Mouse (Mus musculus) adipocyte (in vitro differentiated cells): Measurements from ENCODE around the gene Naa30.
A peak's percentile ranks its signal among the peaks of the same experiment; 100 is the strongest.

ENCODE experiments used
- DNase-seq: peaks from one replicate; pipeline ENCODE4 v3.0.0-alpha.2; 2016; ENCODE audit warnings: low spot score

Naa30 gene

GRCm38 (mm10) chr14:49226471-49226870 is 54.4 kb downstream of the Naa30 start:
- DNase-seq = no peak

GRCm38 (mm10) chr14:49226986-49227385 is 55.0 kb downstream of the Naa30 start:
- no peak for DNase-seq

DNA sequence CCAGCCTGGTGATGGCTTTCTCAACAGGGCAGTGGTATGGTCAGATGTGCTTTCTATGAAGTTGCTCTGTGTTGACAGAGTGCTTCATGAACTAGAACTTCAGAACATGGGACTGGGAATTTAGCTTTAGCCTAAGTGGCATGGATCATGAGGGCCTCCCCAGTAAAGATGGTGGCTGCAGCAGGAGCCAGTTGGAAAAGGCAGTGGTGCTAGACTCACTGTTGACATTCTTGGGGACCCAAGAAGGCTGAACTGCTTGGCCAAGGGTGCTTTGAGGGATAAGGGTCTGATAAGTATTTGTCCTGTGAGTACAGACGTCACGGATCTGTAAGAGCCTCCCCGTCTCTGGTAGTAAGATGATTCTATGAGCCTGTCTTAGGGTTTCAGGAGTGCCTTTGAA is 59.8 kb downstream of the Naa30 start:
- no peak for DNase-seq

DNA sequence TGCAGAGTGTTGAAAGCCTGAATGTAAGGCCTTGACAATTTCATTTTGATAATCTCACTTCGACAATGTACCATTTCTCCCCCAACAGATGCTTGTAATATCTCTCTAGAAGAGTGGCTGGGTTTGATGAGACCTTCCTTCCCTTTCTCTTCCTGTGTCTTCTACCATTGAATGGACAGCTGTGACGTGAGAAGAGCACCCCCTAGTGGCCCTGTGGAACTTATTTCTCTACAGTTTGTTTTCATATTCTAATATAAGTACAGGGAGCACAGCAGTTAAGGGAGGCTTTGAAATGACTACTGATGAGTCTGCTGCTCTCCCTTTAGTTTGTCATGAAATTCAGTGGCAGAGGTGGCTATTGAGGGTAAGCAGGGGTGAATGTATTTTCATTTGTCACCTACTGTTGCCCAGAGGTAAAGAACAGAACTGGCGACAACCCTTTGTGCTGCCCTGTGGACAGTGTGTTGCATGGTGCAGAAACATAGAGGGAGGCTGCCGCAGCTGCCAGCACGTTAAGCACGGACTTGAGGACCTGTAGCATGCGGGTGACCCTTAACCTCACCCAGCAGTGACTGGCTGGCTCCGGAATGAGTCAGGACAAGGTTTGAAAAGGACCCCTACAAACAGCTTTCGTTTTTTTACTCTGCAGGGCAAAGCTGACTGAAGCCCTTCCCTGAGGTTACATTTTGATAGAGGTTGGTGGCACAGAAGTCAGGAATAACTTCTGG is 62.9 kb downstream of the Naa30 start:
- peak; percentile 72 for DNase-seq

DNA sequence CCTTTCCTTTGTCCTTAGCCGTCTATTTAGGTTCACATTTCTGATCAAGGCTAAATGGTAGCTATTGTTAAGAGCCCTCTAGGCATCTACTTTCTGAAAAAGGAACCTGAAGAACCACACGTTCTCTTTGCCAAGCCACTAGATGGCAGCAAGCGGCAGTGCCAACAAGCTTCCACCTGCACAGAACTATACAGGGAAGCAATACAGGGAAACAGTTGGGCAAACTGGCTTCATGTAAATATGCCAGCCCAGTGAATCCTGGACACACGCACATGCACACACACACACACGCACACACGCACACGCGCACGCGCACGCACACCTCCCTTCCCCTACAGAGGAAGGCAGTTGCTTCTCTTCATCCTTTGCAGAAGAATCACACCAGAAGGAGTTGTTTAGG is 66.2 kb downstream of the Naa30 start:
- peak; percentile 55 for DNase-seq
